Mouse (Mus musculus) heart, postnatal 4 days (tissue): ENCODE measurements around the gene Vti1b. TPM values are rescaled to one million over a fixed set of nuclear protein-coding genes. Genes with fewer than 3 reads are reported as not detected.
"Not testable (repeated sequence)": the region's sequence is repeated elsewhere in the genome, so short reads cannot be mapped to it uniquely, and the experiment has no call there.

Source experiments
- DNase-seq: peaks from one replicate; pipeline ENCODE4 v3.0.0; 2021
- total RNA-seq, 2 experiments: library from RNA; stranded (reverse); gene quantifications; 2 replicates each; pipeline ENCODE4 v1.2.3; 2021

Gene Vti1b
- 10 to 100 TPM; 57.5 to 60.4 TPM for total RNA-seq

- DNase-seq = peak; percentile 88
Measured at GRCm38 (mm10) chr12:79172019-79172941, at the start of gene Vti1b. Gene Vti1b, minus strand, starts transcription at chr12:79172667.

DNA sequence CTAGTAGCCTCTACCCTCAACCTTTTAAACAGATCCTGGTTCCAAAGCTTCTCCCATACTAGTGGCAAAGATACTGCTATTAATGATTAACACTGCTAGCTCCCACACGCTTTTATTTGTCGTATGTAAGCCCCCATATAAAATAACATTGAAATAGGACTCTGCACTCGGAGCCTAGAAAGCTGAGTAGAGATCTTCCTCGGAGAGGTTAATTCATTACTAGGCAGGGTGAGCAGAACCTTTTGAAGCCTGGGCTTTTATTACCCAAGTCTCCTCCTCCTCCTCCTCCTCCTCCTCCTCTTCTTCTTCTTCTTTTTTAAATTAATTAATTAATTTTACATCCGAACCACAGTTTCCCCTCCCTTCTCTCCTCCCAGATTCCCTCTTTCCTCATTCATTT lies 45.0 kb upstream of the Vti1b start:
- no peak for DNase-seq

GRCm38 (mm10) chr12:79211447-79211846 lies 39.0 kb upstream of the Vti1b start:
- DNase-seq = no peak

- DNase-seq = peak; percentile 11
Measured at GRCm38 (mm10) chr12:79208703-79209464, 36.4 kb upstream of the Vti1b start, which contains the start of gene Rdh12. Gene Rdh12, plus strand, starts transcription at chr12:79208914.

GRCm38 (mm10) chr12:79201882-79202281 lies 29.4 kb upstream of the Vti1b start:
- DNase-seq = no peak

DNA sequence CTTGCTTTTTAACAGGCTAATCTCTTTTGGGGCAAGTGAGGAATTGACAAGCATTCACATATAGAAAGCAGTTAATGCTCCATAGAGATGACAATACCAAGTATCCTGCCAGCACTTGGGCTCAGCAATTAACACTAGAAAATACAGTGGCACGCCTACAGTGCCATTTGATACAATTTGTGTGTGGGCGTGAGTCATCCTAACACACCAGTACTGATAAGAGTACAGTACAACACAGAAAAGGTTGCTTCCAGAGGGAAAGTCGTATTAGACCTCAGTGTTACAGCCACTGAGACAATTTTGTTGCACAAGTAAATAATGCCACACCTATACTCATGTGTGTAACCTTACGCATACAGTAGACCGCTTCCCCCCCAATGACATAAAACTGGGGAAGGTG lies 24.6 kb upstream of the Vti1b start:
- DNase-seq = no peak

- DNase-seq = peak; percentile 78
Measured at GRCm38 (mm10) chr12:79193441-79193840, 21.0 kb upstream of the Vti1b start.

GRCm38 (mm10) chr12:79192193-79192592 lies 19.7 kb upstream of the Vti1b start, which contains the start of gene Rdh11:
Gene Rdh11, minus strand, starts transcription at chr12:79192293.
- no peak for DNase-seq

DNA sequence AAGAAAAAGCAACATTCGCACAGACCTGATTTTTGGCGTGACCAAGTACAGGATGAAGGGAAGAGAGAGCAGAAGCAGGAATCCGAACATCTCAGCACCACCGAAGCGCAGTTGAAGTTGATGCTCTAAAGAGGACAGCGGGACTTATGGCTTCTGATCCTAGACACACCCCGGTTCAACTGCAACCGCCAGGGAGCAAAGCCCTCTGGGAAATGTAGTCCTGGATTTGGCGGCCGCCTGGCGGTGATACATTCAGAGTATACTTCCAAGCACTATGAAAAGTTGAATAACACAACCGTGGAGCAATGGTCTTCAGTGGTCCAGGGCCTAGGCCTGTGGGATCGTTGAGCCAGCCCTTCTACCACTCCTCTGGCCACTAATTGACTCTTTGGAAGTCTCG lies 19.2 kb upstream of the Vti1b start:
- peak; percentile 80 for DNase-seq

GRCm38 (mm10) chr12:79190931-79191673 lies 18.6 kb upstream of the Vti1b start:
- peak; percentile 39 for DNase-seq

DNA sequence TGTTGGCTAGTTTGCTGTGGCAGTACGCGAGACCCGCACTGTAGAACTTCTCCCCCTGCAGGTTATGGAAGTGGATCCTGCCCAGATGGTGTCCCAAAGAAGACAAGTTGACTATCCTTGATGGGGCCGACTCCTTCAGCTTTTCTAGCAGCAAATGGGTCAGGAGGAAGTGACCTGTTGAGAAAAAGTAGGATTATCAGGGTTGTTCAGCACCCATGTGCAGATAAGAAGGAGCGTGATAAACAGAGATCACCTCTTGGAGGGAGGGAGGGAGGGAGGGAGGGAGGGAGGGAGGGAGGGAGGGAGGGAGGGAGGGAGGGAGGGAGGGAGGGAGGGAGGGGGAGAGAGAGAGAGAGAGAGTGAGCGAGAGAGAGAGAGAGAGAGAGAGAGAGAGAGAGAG lies 12.7 kb upstream of the Vti1b start:
- not testable (repeated sequence) for DNase-seq

DNA sequence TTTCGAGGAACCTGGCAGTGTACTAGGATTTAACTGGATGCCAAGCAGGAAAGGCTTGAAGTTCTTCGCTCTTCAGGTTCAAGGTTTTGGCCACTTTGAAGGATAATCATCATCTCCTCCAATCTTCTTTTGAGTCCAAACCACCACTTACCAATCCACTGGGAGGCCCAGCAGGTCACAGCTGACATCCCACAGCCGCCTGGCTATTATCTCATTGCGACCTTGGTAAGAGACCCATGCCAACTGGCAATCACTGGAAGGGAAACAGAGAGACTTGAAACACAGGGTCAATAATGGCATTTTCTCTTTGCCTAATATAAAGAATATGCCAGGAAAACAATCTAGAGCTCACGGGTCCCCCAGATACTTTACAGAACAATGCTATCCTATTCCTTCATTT lies 3.5 kb upstream of the Vti1b start:
- no peak for DNase-seq

DNA sequence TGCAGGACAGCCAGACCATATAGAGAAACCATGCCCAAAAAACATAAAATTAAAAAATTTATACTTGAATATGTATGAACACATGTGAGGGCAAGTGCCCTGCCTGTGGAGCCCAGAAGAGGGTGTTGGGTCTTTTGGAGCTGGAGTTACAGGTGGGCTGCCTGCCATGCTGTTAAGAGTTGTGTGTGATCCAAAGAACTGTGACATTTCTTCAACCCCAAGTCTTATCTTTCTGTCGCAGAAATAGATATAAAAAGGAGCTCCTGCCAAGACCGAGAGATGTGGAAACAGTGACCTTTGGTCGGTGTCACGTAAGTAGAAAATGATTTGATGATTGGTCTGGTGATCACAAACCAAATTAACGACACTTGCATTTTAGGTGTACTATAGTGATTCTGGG lies 1.3 kb upstream of the Vti1b start:
- DNase-seq = peak; percentile 12

DNA sequence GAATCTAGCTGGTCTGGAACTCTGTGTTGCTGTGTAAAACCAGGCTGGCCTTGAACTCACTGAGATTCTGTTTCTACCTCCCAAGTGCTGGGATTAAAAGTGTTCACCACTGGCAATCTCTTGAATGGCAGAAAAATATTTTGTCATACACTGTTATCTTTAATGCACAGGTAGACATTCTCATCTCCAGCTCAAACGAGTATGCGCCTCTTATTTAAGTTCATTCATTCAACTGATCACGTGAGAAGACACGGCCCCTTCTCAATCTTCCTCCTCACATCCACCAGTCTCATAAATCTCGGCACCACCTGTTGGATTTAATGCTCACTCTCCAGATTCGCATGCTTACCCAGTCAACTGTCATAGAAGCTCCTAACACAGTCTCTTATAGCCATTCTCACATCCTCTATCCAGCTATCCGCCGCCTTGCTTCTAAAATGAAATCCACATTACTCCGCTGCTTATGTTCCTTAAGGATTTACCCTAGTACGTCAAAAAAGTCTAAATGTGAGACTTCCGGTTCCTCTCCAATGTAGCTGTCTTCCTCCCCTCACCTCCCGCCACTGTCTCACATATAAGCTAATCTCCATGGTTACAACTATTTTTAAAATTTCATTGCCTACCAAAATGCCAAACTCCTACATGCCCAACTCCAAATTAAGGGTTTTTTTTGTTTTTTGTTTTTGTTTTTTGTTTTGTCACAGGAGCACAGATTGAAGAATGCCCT lies 1.0 kb downstream of the Vti1b start:
- no peak for DNase-seq

DNA sequence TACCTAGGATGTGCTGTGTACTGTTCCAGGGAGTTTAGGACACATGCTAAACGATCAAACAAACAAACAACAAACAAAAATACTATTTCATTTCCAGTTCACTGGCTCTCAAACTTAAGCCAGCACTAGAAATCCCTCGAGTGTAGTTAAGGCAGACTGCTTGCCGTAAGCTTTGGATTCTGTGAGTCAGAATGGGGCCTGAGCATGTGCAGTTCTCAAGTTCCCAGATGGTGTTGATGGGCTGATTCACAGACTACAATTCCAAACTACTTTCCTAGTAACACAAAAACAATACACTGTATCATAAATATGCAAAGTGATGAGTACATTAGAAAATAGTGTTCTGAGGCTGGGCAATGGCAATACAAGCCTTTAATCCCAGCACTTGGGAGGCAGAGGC lies 2.0 kb downstream of the Vti1b start:
- no peak for DNase-seq

DNA sequence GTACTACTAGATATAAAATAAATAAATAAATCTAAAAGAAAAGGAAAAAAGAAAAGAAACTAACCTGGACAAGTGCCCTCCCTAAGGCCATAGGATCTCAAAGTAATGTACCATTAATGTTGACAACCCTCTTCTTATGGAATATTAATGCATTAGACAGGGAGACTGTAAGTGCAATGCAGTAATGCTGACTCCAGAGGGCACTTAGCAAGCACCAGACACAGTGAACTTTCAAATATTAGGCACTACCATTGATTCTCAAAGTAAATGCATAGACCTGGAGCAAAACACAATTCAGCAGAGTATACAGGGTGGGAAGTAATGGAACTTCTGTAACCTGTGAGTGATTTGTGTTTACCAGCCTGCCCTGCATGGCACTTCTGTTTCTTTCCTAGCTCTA lies 3.3 kb downstream of the Vti1b start:
- no peak for DNase-seq

DNA sequence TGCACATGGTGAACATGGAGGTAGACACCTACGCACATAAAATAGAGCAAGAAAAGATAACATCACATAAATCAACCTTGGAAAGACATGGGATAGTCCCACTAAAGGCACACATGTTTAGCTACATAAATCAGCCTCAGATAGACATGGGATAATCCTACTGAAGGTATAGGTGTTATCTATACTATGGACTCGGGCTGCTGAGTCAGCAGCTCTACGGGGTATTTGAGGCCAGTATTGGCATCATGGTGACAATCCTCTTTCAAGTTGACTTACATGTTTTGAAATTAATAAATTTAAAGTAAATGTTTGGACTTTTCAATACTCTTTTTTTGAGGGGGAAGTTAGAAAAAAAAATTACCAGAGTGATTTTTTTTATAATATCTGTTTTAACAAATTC lies 9.6 kb downstream of the Vti1b start:
- no peak for DNase-seq

DNA sequence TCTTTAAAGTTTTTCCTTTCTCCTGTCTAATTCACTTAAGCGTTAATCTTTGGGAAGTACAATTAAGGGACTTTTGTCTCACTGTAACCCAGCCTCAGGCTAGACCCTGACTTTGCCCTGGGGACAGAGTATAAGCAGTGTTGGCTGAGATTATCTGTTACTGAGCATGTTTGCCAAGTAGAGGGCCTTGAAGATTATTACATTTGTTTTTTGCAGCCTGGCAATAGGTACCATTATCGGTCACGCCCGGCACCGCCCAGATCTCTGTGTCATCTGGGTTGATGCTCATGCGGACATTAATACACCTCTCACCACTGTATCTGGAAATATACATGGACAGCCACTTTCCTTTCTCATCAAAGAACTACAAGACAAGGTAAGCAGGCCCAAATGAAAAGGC lies 22.8 kb downstream of the Vti1b start:
- DNase-seq = no peak

DNA sequence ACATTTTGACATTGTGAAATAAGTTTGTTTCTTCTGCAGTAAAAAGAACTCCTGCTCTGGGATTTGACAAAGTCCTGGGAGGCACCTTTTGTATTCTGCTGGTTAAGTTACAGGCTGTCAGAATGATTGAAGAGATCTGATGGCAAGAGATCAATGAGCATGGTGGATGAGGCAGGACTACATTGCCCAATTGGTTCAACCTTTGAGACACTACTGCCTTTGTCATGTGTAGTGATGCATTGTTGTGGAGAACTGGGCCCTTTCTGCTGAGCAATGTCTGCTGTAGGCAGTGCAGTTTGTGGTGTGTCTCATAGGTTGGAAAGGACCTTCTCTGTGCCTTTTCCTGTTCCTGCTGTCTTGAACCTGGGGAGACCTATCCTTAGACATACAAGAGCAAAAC lies 31.1 kb downstream of the Vti1b start:
- DNase-seq = no peak

DNA sequence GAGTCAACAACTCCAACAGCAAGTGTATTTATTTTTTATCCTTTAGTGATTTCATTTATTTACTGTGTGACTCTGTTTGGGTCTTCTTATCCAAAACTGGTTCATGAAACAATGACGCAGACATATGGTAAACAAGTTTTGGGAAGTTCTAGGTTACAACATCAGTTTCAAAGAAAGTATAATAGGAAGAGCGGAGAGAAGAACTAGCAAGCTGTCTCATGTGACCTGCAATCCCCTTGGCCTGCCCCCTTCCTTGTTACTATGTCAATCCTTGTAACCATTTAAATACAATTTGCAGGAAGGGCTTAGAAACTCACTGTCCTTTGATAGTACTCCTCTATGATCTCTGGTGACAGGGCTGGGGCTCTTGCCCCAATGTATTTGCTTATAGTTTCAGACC lies 31.7 kb downstream of the Vti1b start:
- DNase-seq = no peak

DNA sequence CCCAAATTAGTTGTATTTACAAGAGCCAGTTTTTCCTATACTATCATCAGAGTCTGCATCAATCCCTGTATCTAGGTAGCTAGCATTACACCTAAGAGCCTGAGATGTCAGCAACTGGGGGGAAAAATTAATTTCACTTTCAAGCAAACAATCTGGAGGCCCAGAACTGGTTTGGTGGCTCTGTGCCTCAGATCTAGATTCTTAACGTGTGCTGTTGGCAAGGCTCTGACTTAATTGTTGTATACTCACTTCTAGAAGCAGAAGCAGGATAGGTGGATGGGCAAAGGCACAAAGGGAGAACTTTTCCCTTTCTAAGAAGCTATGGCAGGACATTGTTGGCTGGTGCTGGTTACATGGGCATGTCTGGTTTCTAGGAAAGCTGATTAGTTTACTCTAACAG lies 33.0 kb downstream of the Vti1b start:
- DNase-seq = no peak

DNA sequence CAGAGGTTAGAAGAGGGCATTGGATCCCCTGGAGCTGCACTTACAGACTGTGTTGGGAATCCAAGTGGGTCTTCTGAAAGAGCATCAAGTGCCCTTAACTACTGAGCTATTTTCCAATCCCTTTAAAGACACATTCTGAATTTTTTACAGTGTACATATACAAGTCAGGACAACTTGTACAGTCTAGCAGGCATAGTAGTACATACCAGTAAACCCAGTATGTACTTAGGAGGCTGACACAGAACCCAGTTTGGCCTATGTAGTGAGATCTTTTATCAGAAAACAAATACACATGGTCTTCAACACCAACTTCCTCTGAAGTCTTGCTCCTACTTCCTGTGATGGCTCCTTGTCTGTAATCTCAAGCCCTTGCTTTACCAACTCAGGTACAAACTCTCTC lies 33.5 kb downstream of the Vti1b start:
- no peak for DNase-seq
